Mouse (Mus musculus) liver, embryonic 14.5 days (tissue): ENCODE measurements at regions not wholly inside any gene's neighbourhood (a gene's known extent, or its start where the extent isn't known, plus 50 kb on each side); places are given as distances from the start of the nearest gene placed in this dataset.

Experiments used
- ATAC-seq: fragments of 200-750 bp; cut with Nextera tagmentation; 2 replicates; pipeline ENCODE4 v1.8.0; 2017; ENCODE audit warnings: moderate number of reproducible peaks, mild to moderate bottlenecking, moderate library complexity; ENCODE audit not compliant: insufficient read depth
- DNase-seq, 3 experiments: peaks; one replicate each; pipeline ENCODE4 v3.0.0-alpha.2; 2012 to 2013; ENCODE audit warnings: low read depth in 3 of 3, low spot score in 3 of 3
- H3K27ac ChIP-seq: fragments of 300-500 bp; sonication (generic); 2 replicates; pipeline ENCODE4 v1.5.1; 2014; ENCODE audit warnings: moderate library complexity, mild to moderate bottlenecking, control low read depth, inconsistent platforms
- H3K27me3 ChIP-seq: fragments of 300-500 bp; sonication (generic); 2 replicates; pipeline ENCODE4 v1.6.1; 2014; ENCODE audit warnings: mild to moderate bottlenecking, low read length, moderate library complexity; ENCODE audit not compliant: control insufficient read depth, insufficient read depth
- H3K36me3 ChIP-seq: fragments of 300-500 bp; sonication (generic); replicated peaks from 2 replicates; pipeline ENCODE4 v1.6.1; 2014; ENCODE audit warnings: low read depth; ENCODE audit not compliant: control insufficient read depth, insufficient read depth
- H3K4me1 ChIP-seq, 2 experiments: fragments of 200-500 bp in 1 of 2; fragments of 300-500 bp in 1 of 2; sonication (generic) in 1 of 2; replicated peaks; 2 replicates each; pipeline ENCODE4 v1.6.1; 2012 to 2014; ENCODE audit warnings: antibody characterized with exemption in 1 of 2, inconsistent platforms in 1 of 2, low read length in 1 of 2; ENCODE audit not compliant: control insufficient read depth in 2 of 2, insufficient read depth in 2 of 2
- H3K4me2 ChIP-seq: fragments of 300-500 bp; sonication (generic); 2 replicates; pipeline ENCODE4 v1.6.1; 2014; ENCODE audit warnings: low read depth, mild to moderate bottlenecking, control low read depth, moderate library complexity
- H3K4me3 ChIP-seq, 2 experiments: fragments of 200-500 bp in 1 of 2; fragments of 300-500 bp in 1 of 2; sonication (generic) in 1 of 2; 2 replicates each; pipeline ENCODE4 v1.5.1; 2012 to 2014; ENCODE audit warnings: low read depth in 2 of 2, low read length in 2 of 2, mild to moderate bottlenecking in 2 of 2, control low read depth in 1 of 2, inconsistent platforms in 1 of 2, moderate library complexity in 1 of 2; ENCODE audit not compliant: insufficient read depth in 1 of 2
- H3K9ac ChIP-seq: fragments of 300-500 bp; sonication (generic); replicated peaks from 2 replicates; pipeline ENCODE4 v1.6.1; 2014; ENCODE audit warnings: mild to moderate bottlenecking, control low read depth, moderate library complexity
- H3K9me3 ChIP-seq: fragments of 300-500 bp; sonication (generic); 2 replicates; pipeline ENCODE4 v1.6.1; 2016; ENCODE audit warnings: low read length, mixed read lengths; ENCODE audit not compliant: control insufficient read depth
- CTCF ChIP-seq: IDR thresholded peaks from 2 replicates; pipeline ENCODE4 v1.5.1; 2016; ENCODE audit warnings: antibody characterized with exemption, low read depth, control low read depth
- EP300 ChIP-seq: IDR thresholded peaks from 2 replicates; pipeline ENCODE4 v1.6.1; 2016; ENCODE audit warnings: antibody characterized with exemption, low read depth
- WGBS: fragments of 180-500 bp; shearing (Covaris S2); extraction: QIAGEN DNeasy Blood & Tissue Kit; methylation state at CpG from one replicate; pipeline ENCODE4 v1.1.7; 2014; ENCODE audit not compliant: insufficient replicate concordance; 5-methylcytosine and 5-hydroxymethylcytosine counted together

GRCm38 (mm10) chr1:149198854-149199253, 762.2 kb downstream of the Pla2g4a start:
- H3K27ac ChIP-seq, result no peak overlapping the region
- no peak overlapping the region for H3K4me2 ChIP-seq
- H3K4me3 ChIP-seq, result no peak overlapping the region
- H3K27me3 ChIP-seq, result no peaks in the 10 kb centered on the region
- no peaks in the 10 kb centered on the region for H3K9me3 ChIP-seq
- ATAC-seq (no peak), DNase-seq (no peak)
- no peak overlapping the region for H3K9ac ChIP-seq
- no peaks in the 10 kb centered on the region for H3K4me1 ChIP-seq
- H3K36me3 ChIP-seq, result no peaks in the 10 kb centered on the region
- WGBS, result 48% methylated on average over 4 of the region's 4 CpGs
- TF ChIP-seq EP300 (no peak), CTCF (no peak)
